Mouse (Mus musculus) embryo, embryonic 10 days (tissue): Measurements from ENCODE around the gene Mfap4.

ENCODE experiments used
- DNase-seq: peaks from one replicate; pipeline ENCODE4 v3.0.0-alpha.2; 2015; ENCODE audit warnings: low spot score

Gene Mfap4

GRCm38 (mm10) chr11:61518871-61519270 lies 33.6 kb downstream of the Mfap4 start:
- DNase-seq: no peak

DNA sequence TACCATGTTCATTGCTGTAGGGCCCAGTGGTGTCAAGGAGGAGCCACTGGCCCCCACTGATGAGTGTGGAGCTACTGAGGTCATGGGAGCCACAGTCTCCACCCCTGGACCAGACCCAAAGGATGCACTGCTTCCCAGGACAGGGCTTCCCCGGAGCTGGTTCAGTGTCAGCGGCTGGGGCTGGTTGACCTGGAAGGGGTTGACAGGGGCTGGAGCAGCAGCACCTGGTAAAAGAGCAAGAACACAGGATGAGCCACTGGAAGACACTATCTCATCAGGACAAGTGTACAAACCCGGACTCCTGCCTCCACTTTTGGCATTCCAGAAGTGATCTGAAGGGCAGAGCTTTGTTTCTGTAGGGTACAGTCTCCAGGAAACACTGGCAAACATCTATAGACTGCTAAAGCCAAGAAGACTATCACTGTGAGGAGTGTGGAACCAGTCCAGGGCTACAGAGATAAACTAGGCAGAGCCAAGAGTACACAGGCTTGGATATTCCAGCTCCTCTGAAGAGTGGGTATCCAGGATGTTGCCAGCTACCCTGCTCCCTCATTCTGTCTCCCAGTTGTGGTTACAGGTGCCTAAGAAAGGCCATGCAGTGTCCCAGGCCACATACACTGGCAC lies 34.4 kb downstream of the Mfap4 start:
- DNase-seq: no peak

- no peak for DNase-seq
Measured at GRCm38 (mm10) chr11:61526872-61527271, 41.6 kb downstream of the Mfap4 start.

DNA sequence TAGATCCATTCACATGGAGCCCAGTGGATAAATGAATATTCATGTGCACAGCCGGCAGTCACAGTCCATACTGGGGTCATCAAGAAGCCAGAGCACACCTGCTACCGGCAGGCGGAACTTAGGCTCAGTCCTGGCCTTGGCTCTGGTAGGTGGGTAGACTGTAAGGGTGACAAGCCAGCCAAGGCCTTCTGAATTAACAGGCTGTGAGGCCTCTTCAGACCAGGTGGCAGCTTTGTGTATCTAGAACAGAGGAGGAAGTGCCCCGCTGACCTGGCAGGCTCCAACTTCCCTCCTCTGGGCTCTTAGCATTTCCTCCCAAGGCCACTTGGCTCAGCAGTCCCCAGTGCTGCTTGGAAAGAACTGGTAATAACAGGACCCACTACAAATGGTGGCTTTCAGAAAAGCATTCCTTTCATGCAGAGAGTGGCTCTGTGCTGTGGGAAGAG lies 44.1 kb downstream of the Mfap4 start:
- peak; percentile 16 for DNase-seq

GRCm38 (mm10) chr11:61532820-61533219 lies 47.6 kb downstream of the Mfap4 start:
- DNase-seq: no peak

DNA sequence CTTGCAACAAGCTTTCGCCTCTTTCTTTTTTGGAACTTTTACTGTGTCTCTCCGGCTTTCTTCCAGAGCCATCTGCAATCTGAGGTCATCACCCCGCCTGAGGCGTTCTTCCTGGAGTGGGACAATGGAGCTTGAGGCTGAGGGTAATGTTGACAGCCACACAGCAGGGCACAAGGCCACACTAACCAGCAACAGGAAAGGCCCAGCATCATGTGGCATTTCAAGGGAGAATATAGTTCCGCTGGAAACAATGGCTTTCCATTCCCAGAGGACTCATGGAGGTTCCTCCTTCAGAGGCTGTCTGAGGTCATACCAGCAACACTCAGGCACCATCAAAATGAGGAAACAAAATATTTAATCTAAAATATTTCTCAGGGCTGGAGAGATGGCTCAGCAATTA lies 48.3 kb downstream of the Mfap4 start:
- DNase-seq: peak; percentile 32

GRCm38 (mm10) chr11:61535530-61535929 lies 50.3 kb downstream of the Mfap4 start:
- DNase-seq: no peak

DNA sequence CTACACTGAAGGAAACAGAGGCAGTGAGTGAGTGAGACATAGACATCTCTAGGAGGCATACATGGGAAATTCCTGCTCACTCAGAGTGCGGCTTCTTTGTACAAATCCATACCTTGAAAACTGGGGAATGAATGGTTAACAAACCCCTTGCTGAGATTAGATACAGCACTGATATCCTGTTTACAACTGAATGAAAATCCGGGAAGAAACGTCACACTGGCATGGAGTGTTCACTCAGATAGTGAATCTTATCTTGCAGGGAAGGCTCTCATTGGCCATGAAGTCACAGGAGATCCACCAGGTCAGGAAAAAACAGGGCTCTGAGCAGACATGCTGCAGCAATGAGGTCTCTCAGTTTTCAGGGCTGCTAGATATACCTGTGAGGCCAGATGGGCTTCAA lies 51.7 kb downstream of the Mfap4 start:
- no peak for DNase-seq

GRCm38 (mm10) chr11:61537362-61537761 lies 52.1 kb downstream of the Mfap4 start:
- DNase-seq: no peak
